15 mouse cellular contexts compared by ENCODE assay signal in genomic region chr6:55090639-55091038, GRCm38 (mm10). TPM values are rescaled to one million over a fixed set of nuclear protein-coding genes. Genes with fewer than 3 reads are reported as not detected.
DNase-seq lines count a peak whose midpoint lies in the region; ATAC-seq and TF ChIP-seq lines count a peak whose summit lies in the region.
"Had no signal": no experiment of that assay in that cellular context is flagged by ENCODE, and none has a peak within 500 bp of the region (broad histone marks: within the 10 kb centered on the region; RNA-seq: fewer than 3 reads in every experiment).

No protein-coding gene starts in this region.

- no peaks in the 10 kb centered on the region for H3K36me3 ChIP-seq in midbrain, postnatal 0 days (ENCODE audit: insufficient read depth, low read length)
- no peaks in the 10 kb centered on the region for H3K36me3 ChIP-seq in midbrain, embryonic 11.5 days (ENCODE audit: control insufficient read depth, insufficient read depth, low read length)
- H3K36me3 ChIP-seq: forebrain, embryonic 12.5 days; hindbrain, embryonic 15.5 days; stomach, embryonic 15.5 days had no signal

- H3K9me3 ChIP-seq in midbrain, postnatal 0 days (ENCODE audit: low read length) = no peaks in the 10 kb centered on the region
- H3K9me3 ChIP-seq in midbrain, embryonic 11.5 days (ENCODE audit: control insufficient read depth, low read length) = no peaks in the 10 kb centered on the region
- H3K9me3 ChIP-seq: forebrain, embryonic 12.5 days; hindbrain, embryonic 15.5 days; stomach, embryonic 15.5 days had no signal

- no peak for ATAC-seq in midbrain, postnatal 0 days (ENCODE audit: low FRiP score)
- no peak for ATAC-seq in midbrain, embryonic 11.5 days (ENCODE audit: low FRiP score)
- ATAC-seq in megakaryocyte-erythroid progenitor cell, adult 5-6 weeks (replicated peaks; ENCODE audit: low FRiP score, low TSS enrichment, poor library complexity, severe bottlenecking) = 0 out of 2 replicates have a peak, but pooled peaks have one; percentile 31
- ATAC-seq: Patski had no signal

- 42% methylated on average over 4 of the region's 4 CpGs for WGBS in midbrain, postnatal 0 days
- WGBS in midbrain, embryonic 11.5 days = 43% methylated on average over 4 of the region's 4 CpGs

- H3K4me3 ChIP-seq in midbrain, postnatal 0 days (ENCODE audit: low read depth, low read length) = no peak overlapping the region
- no peak overlapping the region for H3K4me3 ChIP-seq in midbrain, embryonic 11.5 days (ENCODE audit: low read depth, low read length)
- H3K4me3 ChIP-seq: forebrain, embryonic 12.5 days; hindbrain, embryonic 15.5 days; stomach, embryonic 15.5 days had no signal

- no peak overlapping the region for H3K27ac ChIP-seq in midbrain, postnatal 0 days (ENCODE audit: low read depth, low read length)
- H3K27ac ChIP-seq in midbrain, embryonic 11.5 days (ENCODE audit: low read depth, low read length) = no peak overlapping the region
- H3K27ac ChIP-seq: forebrain, embryonic 12.5 days; hindbrain, embryonic 15.5 days; stomach, embryonic 15.5 days had no signal

- no peaks in the 10 kb centered on the region for H3K27me3 ChIP-seq in midbrain, postnatal 0 days (ENCODE audit: insufficient read depth, low read length)
- H3K27me3 ChIP-seq in midbrain, embryonic 11.5 days (ENCODE audit: control insufficient read depth, insufficient read depth, low read length) = no peaks in the 10 kb centered on the region
- H3K27me3 ChIP-seq: forebrain, embryonic 12.5 days; hindbrain, embryonic 15.5 days; stomach, embryonic 15.5 days had no signal

- no peak overlapping the region for H3K4me2 ChIP-seq in midbrain, postnatal 0 days (ENCODE audit: low read depth, low read length, poor library complexity, severe bottlenecking)
- H3K4me2 ChIP-seq in midbrain, embryonic 11.5 days = no peak overlapping the region
- H3K4me2 ChIP-seq: forebrain, embryonic 12.5 days; hindbrain, embryonic 15.5 days; stomach, embryonic 15.5 days had no signal

- H3K4me1 ChIP-seq in midbrain, postnatal 0 days (ENCODE audit: insufficient read depth, low read length) = no peaks in the 10 kb centered on the region
- H3K4me1 ChIP-seq in midbrain, embryonic 11.5 days (ENCODE audit: control insufficient read depth, insufficient read depth, low read length) = no peaks in the 10 kb centered on the region
- H3K4me1 ChIP-seq: forebrain, embryonic 12.5 days; stomach, embryonic 15.5 days had no signal

- peak; percentile 4 to 18 for DNase-seq in heart, adult 18-20 months
- DNase-seq in heart, adult 11 months = no peak
- no peak for DNase-seq in midbrain, postnatal 0 days (ENCODE audit: low spot score)
- no peak for DNase-seq in midbrain, embryonic 11.5 days (ENCODE audit: low spot score, missing footprints)
- peak; percentile 37 for DNase-seq in NIH3T3 (ENCODE audit: low read depth)
- DNase-seq in urinary bladder, postnatal 36 days (ENCODE audit: low spot score in 2 of 2) = no peak
- DNase-seq in ovary, postnatal 10 days (ENCODE audit: low spot score) = no peak
- DNase-seq: cerebellum, adult 11 months; left cerebral cortex, postnatal 4 days had no signal

- 0 out of 2 replicates have a peak, but pooled peaks have one; percentile 9 for TF ChIP-seq CTCF in midbrain, postnatal 0 days (IDR thresholded peaks at IDR 0.05)

- H3K9ac ChIP-seq in midbrain, postnatal 0 days (replicated peaks; ENCODE audit: low read length, poor library complexity, severe bottlenecking) = no peak overlapping the region
- H3K9ac ChIP-seq in midbrain, embryonic 11.5 days (ENCODE audit: low read length) = no peak overlapping the region
- H3K9ac ChIP-seq: forebrain, embryonic 12.5 days; hindbrain, embryonic 15.5 days; stomach, embryonic 15.5 days had no signal

RNA-seq across cellular contexts. Expression of gene Crhr2, which starts 42.2 kb away (rescaled TPM):
- 10 to 100 TPM; 19.9 to 20.1 TPM for total RNA-seq in heart, adult 18-20 months (2021)
- 1.8 and 3.0 TPM in 2 replicates for total RNA-seq in midbrain, postnatal 0 days (2014; rRNA removed)
- 2.0 TPM in 2 replicates for polyA plus RNA-seq in midbrain, postnatal 0 days (2015; fragmentation: Nextera tagmentation; extraction: Ambion mirVana)
- 0.22 and 0.50 TPM in 2 replicates for polyA plus RNA-seq in midbrain, embryonic 11.5 days (2014; fragmentation: Nextera tagmentation; extraction: Ambion mirVana)
- total RNA-seq in megakaryocyte-erythroid progenitor cell, adult 5-6 weeks (2014; fragmentation: Nextera tagmentation) = not detected in 2 replicates
- not detected in 2 replicates for total RNA-seq in megakaryocyte-erythroid progenitor cell, adult 5-6 weeks (2017)
- total RNA-seq: megakaryocyte, adult 5-6 weeks had no signal
- polyA plus RNA-seq: Patski had no signal

RNA-seq across cellular contexts. Expression of gene Gars, which starts 52.8 kb away (rescaled TPM):
- total RNA-seq in heart, adult 18-20 months (2021) = 10 to 100 TPM; 60.8 to 61.1 TPM
- 136 and 160 TPM in 2 replicates for total RNA-seq in midbrain, postnatal 0 days (2014; rRNA removed)
- polyA plus RNA-seq in midbrain, postnatal 0 days (2015; fragmentation: Nextera tagmentation; extraction: Ambion mirVana) = 202 and 203 TPM in 2 replicates
- 225 and 241 TPM in 2 replicates for polyA plus RNA-seq in midbrain, embryonic 11.5 days (2014; fragmentation: Nextera tagmentation; extraction: Ambion mirVana)
- 115 and 121 TPM in 2 replicates for total RNA-seq in megakaryocyte-erythroid progenitor cell, adult 5-6 weeks (2014; fragmentation: Nextera tagmentation)
- 175 and 179 TPM in 2 replicates for total RNA-seq in megakaryocyte-erythroid progenitor cell, adult 5-6 weeks (2017)

Comparison
In these comparisons a context has a peak if more than half of its experiments do, and no peak if none do; other contexts are left out.
1. DNase-seq: peak in heart, adult 18-20 months (2 of 2) and NIH3T3 (single experiment); none in heart, adult 11 months (single experiment), midbrain, postnatal 0 days (single experiment), midbrain, embryonic 11.5 days (single experiment), urinary bladder, postnatal 36 days (0 of 2) and ovary, postnatal 10 days (single experiment).